ENCODE assay signal across 26 mouse cellular contexts in the genomic region with DNA sequence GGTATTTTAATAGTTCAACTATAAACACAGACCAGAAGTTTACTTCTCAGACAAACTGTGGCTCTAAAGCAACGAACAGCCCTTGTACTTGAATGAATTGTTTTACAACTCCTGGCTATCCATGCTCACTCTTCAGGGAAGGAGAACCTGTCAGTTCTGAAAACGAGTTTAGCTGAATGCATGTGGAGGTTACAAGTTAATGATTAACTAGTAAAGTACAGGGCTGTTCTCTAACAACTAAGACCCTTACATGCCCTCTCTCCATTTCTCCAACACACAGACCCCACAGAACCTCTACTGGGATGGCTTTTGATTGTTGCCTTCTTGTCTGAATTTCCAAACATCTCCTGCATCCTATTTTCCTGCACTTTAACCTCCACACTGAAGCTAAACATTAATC. TPM values are rescaled to one million over a fixed set of nuclear protein-coding genes. Genes with fewer than 3 reads are reported as not detected.
DNase-seq lines count a peak whose midpoint lies in the region; ATAC-seq and TF ChIP-seq lines count a peak whose summit lies in the region.
"Had no signal": no experiment of that assay in that cellular context is flagged by ENCODE, and none has a peak within 500 bp of the region (broad histone marks: within the 10 kb centered on the region; RNA-seq: fewer than 3 reads in every experiment).

No protein-coding gene starts in this region.

- H3K27ac ChIP-seq in lung, embryonic 14.5 days (ENCODE audit: low read depth), result peak overlapping the region; percentile 42; the same call in 1 of the 2 replicates
- H3K27ac ChIP-seq in intestine, embryonic 16.5 days (ENCODE audit: low read length), result 0 out of 2 replicates have a peak overlapping the region, but pooled peaks have one; percentile 61
- peak overlapping the region; percentile 25; the same call in 1 of the 2 replicates for H3K27ac ChIP-seq in small intestine, adult 2 months (ENCODE audit: insufficient read depth, low read depth, low read length)
- H3K27ac ChIP-seq in hindbrain, embryonic 10.5 days, result no peak overlapping the region
- H3K27ac ChIP-seq: forebrain, embryonic 13.5 days; heart, embryonic 13.5 days; hindbrain, postnatal 0 days; liver, embryonic 14.5 days; neural tube, embryonic 12.5 days had no signal

- H3K9me3 ChIP-seq in lung, embryonic 14.5 days (ENCODE audit: low read depth, low read length), result no peaks in the 10 kb centered on the region
- no peaks in the 10 kb centered on the region for H3K9me3 ChIP-seq in intestine, embryonic 16.5 days (ENCODE audit: control insufficient read depth, low read length)
- H3K9me3 ChIP-seq in hindbrain, embryonic 10.5 days, result no peaks in the 10 kb centered on the region
- H3K9me3 ChIP-seq: forebrain, embryonic 13.5 days; heart, embryonic 13.5 days; neural tube, embryonic 12.5 days had no signal

- ATAC-seq in lung, embryonic 14.5 days (ENCODE audit: insufficient read depth), result no peak
- peak; percentile 89 for ATAC-seq in intestine, embryonic 16.5 days
- ATAC-seq: CD4-positive, CD25-positive, alpha-beta regulatory T cell, adult 4 months; forebrain, embryonic 13.5 days; hindbrain, postnatal 0 days; midbrain, embryonic 16.5 days had no signal

- no peaks in the 10 kb centered on the region for H3K36me3 ChIP-seq in lung, embryonic 14.5 days (ENCODE audit: insufficient read depth)
- no peaks in the 10 kb centered on the region for H3K36me3 ChIP-seq in intestine, embryonic 16.5 days (ENCODE audit: control insufficient read depth, insufficient read depth, low read length)
- H3K36me3 ChIP-seq in small intestine, adult 2 months (ENCODE audit: control insufficient read depth, insufficient read depth, low read length), result peaks cover 10% of the 10 kb centered on the region
- H3K36me3 ChIP-seq in hindbrain, embryonic 10.5 days, result no peaks in the 10 kb centered on the region
- H3K36me3 ChIP-seq: heart, embryonic 13.5 days; neural tube, embryonic 12.5 days had no signal

- no peak overlapping the region for H3K4me2 ChIP-seq in lung, embryonic 14.5 days
- H3K4me2 ChIP-seq in intestine, embryonic 16.5 days (ENCODE audit: low read depth, low read length), result 0 out of 2 replicates have a peak overlapping the region, but pooled peaks have one; percentile 23
- H3K4me2 ChIP-seq: forebrain, embryonic 13.5 days; heart, embryonic 13.5 days; midbrain, embryonic 11.5 days; neural tube, embryonic 12.5 days had no signal

- peak; percentile 55 for DNase-seq in kidney, adult 9 months
- DNase-seq in kidney, adult 18-20 months, result no peak
- peak; percentile 29 for DNase-seq in lung, embryonic 14.5 days
- no peak for DNase-seq in lung, postnatal 14 days
- DNase-seq in hindbrain, embryonic 10.5 days (ENCODE audit: low spot score), result no peak
- DNase-seq: adrenal gland, postnatal 14 days; cerebellum, adult 11 months; cerebellum, adult 9-10 months; cerebellum, postnatal 36 days; gastrocnemius, postnatal 10 days; heart, postnatal 14 days; left cerebral cortex, postnatal 4 days; lung, postnatal 10 days; right cerebral cortex, adult 18-20 months; thymus, postnatal 14 days had no signal

- TF ChIP-seq CTCF in lung, embryonic 14.5 days (IDR thresholded peaks at IDR 0.05; ENCODE audit: low read depth), result no peak
- no peak for TF ChIP-seq CTCF in small intestine, adult 2 months (IDR thresholded peaks at IDR 0.05; ENCODE audit: extremely low read depth, insufficient read length, insufficient replicate concordance, low read depth, low read length)

- no peak for TF ChIP-seq POLR2A in small intestine, adult 2 months (IDR thresholded peaks at IDR 0.05; ENCODE audit: low read depth, low read length)

- 26% methylated on average over 2 of the region's 2 CpGs for WGBS in lung, embryonic 14.5 days
- WGBS in intestine, embryonic 16.5 days, result 14% methylated on average over 2 of the region's 2 CpGs
- WGBS in small intestine, adult 2 months, result 7% methylated on average over 2 of the region's 2 CpGs
- WGBS in hindbrain, embryonic 10.5 days, result 64% methylated on average over 2 of the region's 2 CpGs

- no peaks in the 10 kb centered on the region for H3K4me1 ChIP-seq in lung, embryonic 14.5 days (ENCODE audit: insufficient read depth)
- peaks cover 3% of the 10 kb centered on the region for H3K4me1 ChIP-seq in intestine, embryonic 16.5 days (ENCODE audit: control insufficient read depth, insufficient read depth, low read length)
- H3K4me1 ChIP-seq in small intestine, adult 2 months (ENCODE audit: control insufficient read depth, insufficient read depth, insufficient read length, low read length), result peaks cover 20% of the 10 kb centered on the region; the same call in 1 of the 2 replicates
- H3K4me1 ChIP-seq in hindbrain, embryonic 10.5 days (replicated peaks), result no peaks in the 10 kb centered on the region
- H3K4me1 ChIP-seq: forebrain, embryonic 13.5 days; neural tube, embryonic 12.5 days had no signal

- H3K4me3 ChIP-seq in lung, embryonic 14.5 days (ENCODE audit: low read depth, low read length), result no peak overlapping the region
- H3K4me3 ChIP-seq in intestine, embryonic 16.5 days (ENCODE audit: low read length), result no peak overlapping the region
- H3K4me3 ChIP-seq in small intestine, adult 2 months (ENCODE audit: low read depth, low read length), result no peak overlapping the region
- no peak overlapping the region for H3K4me3 ChIP-seq in hindbrain, embryonic 10.5 days
- H3K4me3 ChIP-seq: forebrain, embryonic 13.5 days; heart, embryonic 13.5 days; myocyte; neural tube, embryonic 12.5 days had no signal

- H3K27me3 ChIP-seq in lung, embryonic 14.5 days (ENCODE audit: insufficient read depth, low read length), result no peaks in the 10 kb centered on the region
- no peaks in the 10 kb centered on the region for H3K27me3 ChIP-seq in intestine, embryonic 16.5 days (replicated peaks; ENCODE audit: control insufficient read depth, insufficient read depth, low read length)
- H3K27me3 ChIP-seq in small intestine, adult 2 months (ENCODE audit: control insufficient read depth, insufficient read depth, low read length), result no peaks in the 10 kb centered on the region
- H3K27me3 ChIP-seq in hindbrain, embryonic 10.5 days (ENCODE audit: insufficient read depth, poor library complexity, severe bottlenecking), result no peaks in the 10 kb centered on the region
- H3K27me3 ChIP-seq: forebrain, embryonic 13.5 days; heart, embryonic 13.5 days; neural tube, embryonic 12.5 days had no signal

- H3K9ac ChIP-seq in lung, embryonic 14.5 days, result no peak overlapping the region
- H3K9ac ChIP-seq in intestine, embryonic 16.5 days (ENCODE audit: low read depth, low read length), result no peak overlapping the region
- H3K9ac ChIP-seq: forebrain, embryonic 13.5 days; heart, embryonic 13.5 days; liver, embryonic 14.5 days; neural tube, embryonic 12.5 days had no signal

RNA-seq across cellular contexts. Expression of gene Il15, which starts 53.7 kb away (rescaled TPM):
- polyA plus RNA-seq in lung, embryonic 14.5 days (2014; fragmentation: Nextera tagmentation; extraction: Ambion mirVana), result 10.3 and 12.8 TPM in 2 replicates
- 11.3 and 12.1 TPM in 2 replicates for polyA plus RNA-seq in intestine, embryonic 16.5 days (2015; fragmentation: Nextera tagmentation; extraction: Ambion mirVana)
- 6.8 and 27.2 TPM in 2 replicates for polyA plus RNA-seq in small intestine, adult 2 months (2012; rRNA removed)
- 2.7 and 3.2 TPM in 2 replicates for polyA plus RNA-seq in hindbrain, embryonic 10.5 days (2016; fragmentation: Nextera tagmentation; extraction: Ambion mirVana)

Comparison
In these comparisons a context has a peak if more than half of its experiments do, and no peak if none do; other contexts are left out.
1. DNase-seq: peak in kidney, adult 9 months (single experiment) and lung, embryonic 14.5 days (single experiment); none in kidney, adult 18-20 months (single experiment), lung, postnatal 14 days (single experiment) and hindbrain, embryonic 10.5 days (single experiment).